Mouse (Mus musculus) lung, embryonic 15.5 days (tissue): ENCODE results near the gene Echs1. TPM values are rescaled to one million over a fixed set of nuclear protein-coding genes. Genes with fewer than 3 reads are reported as not detected.
"Not testable (repeated sequence)": the region's sequence is repeated elsewhere in the genome, so short reads cannot be mapped to it uniquely, and the experiment has no call there.

ENCODE experiments used
- ATAC-seq: fragments of 200-750 bp; cut with Nextera tagmentation; 2 replicates; pipeline ENCODE4 v1.8.0; 2017; ENCODE audit warnings: moderate number of reproducible peaks, borderline replicate concordance; ENCODE audit not compliant: low FRiP score, low TSS enrichment; ENCODE audit errors: extremely low read depth
- H3K27ac ChIP-seq: fragments of 300-500 bp; sonication (generic); 2 replicates; pipeline ENCODE4 v1.5.1; 2015; ENCODE audit warnings: moderate library complexity, mild to moderate bottlenecking, inconsistent platforms
- H3K27me3 ChIP-seq: fragments of 300-500 bp; sonication (generic); 2 replicates; pipeline ENCODE4 v1.6.1; 2015; ENCODE audit warnings: inconsistent platforms
- H3K36me3 ChIP-seq: fragments of 300-500 bp; sonication (generic); 2 replicates; pipeline ENCODE4 v1.6.1; 2015; ENCODE audit warnings: inconsistent platforms
- H3K4me1 ChIP-seq: fragments of 300-500 bp; sonication (generic); 2 replicates; pipeline ENCODE4 v1.6.1; 2015; ENCODE audit warnings: inconsistent platforms
- H3K4me2 ChIP-seq: fragments of 300-500 bp; sonication (generic); 2 replicates; pipeline ENCODE4 v1.6.1; 2015; ENCODE audit warnings: inconsistent platforms, mild to moderate bottlenecking, moderate library complexity
- H3K4me3 ChIP-seq: fragments of 300-500 bp; sonication (generic); 2 replicates; pipeline ENCODE4 v1.5.1; 2015; ENCODE audit warnings: mild to moderate bottlenecking, inconsistent platforms
- H3K9ac ChIP-seq: fragments of 300-500 bp; sonication (generic); 2 replicates; pipeline ENCODE4 v1.6.1; 2015; ENCODE audit warnings: inconsistent platforms
- H3K9me3 ChIP-seq: fragments of 300-500 bp; sonication (generic); 2 replicates; pipeline ENCODE4 v1.6.1; 2016; ENCODE audit warnings: inconsistent platforms
- WGBS: fragments of 180-500 bp; shearing (Covaris S2); methylation state at CpG from one replicate; pipeline ENCODE4 v1.1.7; 2015; 5-methylcytosine and 5-hydroxymethylcytosine counted together
- polyA plus RNA-seq: library from polyadenylated mRNA; unstranded; fragments of >200 nt; fragmentation: Nextera tagmentation; extraction: Ambion mirVana; gene quantifications from 2 replicates; pipeline ENCODE4 v1.2.1, GENCODE M21; 2015

Echs1 gene
- polyA plus RNA-seq, 1 experiment from 2014 or later, result 147 TPM

- H3K9ac ChIP-seq, H3K9me3 ChIP-seq, H3K4me3 ChIP-seq, H3K27ac ChIP-seq, H3K4me1 ChIP-seq, ATAC-seq, H3K27me3 ChIP-seq, H3K4me2 ChIP-seq: not testable (repeated sequence)
- 93% methylated on average over 7 of the region's 7 CpGs for WGBS
- H3K36me3 ChIP-seq, result peaks cover 11% of the 10 kb centered on the region; the same call in 1 of the 2 replicates
Measured at GRCm38 (mm10) chr7:140134033-140134432, 17.8 kb upstream of the Echs1 start.

DNA sequence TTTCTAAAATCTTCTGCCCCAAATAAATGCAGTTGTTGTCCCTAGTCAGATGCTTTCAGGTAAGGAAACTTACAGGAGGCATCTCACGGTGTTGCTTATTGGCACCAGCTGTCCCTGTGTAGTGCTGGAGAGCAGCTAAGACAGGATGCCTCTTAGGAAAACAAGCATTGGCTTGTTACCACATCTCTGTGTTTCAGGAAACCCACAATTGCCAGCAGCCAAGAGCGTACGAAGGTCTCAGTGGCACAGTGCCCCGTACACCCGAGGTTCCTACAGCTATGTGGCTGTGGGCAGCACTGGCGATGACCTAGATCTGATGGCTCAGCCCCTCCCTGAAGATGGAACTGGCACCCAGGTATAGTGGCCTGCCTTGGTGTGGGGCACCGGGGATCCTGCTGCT is 15.9 kb upstream of the Echs1 start:
- peaks cover 11% of the 10 kb centered on the region; the same call in 1 of the 2 replicates for H3K36me3 ChIP-seq
- H3K4me3 ChIP-seq, H3K9me3 ChIP-seq, ATAC-seq, H3K27ac ChIP-seq, H3K4me1 ChIP-seq, H3K4me2 ChIP-seq, H3K9ac ChIP-seq, H3K27me3 ChIP-seq: not testable (repeated sequence)
- 91% methylated on average over 7 of the region's 7 CpGs for WGBS

GRCm38 (mm10) chr7:140127911-140128310 is 11.6 kb upstream of the Echs1 start:
- Histone ChIP-seq H3K9ac (no peak overlapping the region), H3K9me3 (no peaks in the 10 kb centered on the region), H3K36me3 (peaks cover 11% of the 10 kb centered on the region; the same call in 1 of the 2 replicates), H3K4me2 (no peak overlapping the region), H3K27me3 (no peaks in the 10 kb centered on the region), H3K27ac (no peak overlapping the region), H3K4me1 (peaks cover 12% of the 10 kb centered on the region), H3K4me3 (no peak overlapping the region)
- no peak for ATAC-seq
- 79% methylated on average over 2 of the region's 2 CpGs for WGBS

GRCm38 (mm10) chr7:140126934-140127333 is 10.7 kb upstream of the Echs1 start:
- Histone ChIP-seq H3K27me3 (no peaks in the 10 kb centered on the region), H3K9me3 (no peaks in the 10 kb centered on the region), H3K4me2 (peak overlapping the region; percentile 18), H3K27ac (no peak overlapping the region), H3K4me1 (peaks cover 12% of the 10 kb centered on the region), H3K4me3 (peak overlapping the region; percentile 3; the same call in 1 of the 2 replicates), H3K9ac (no peak overlapping the region), H3K36me3 (peaks cover 11% of the 10 kb centered on the region; the same call in 1 of the 2 replicates)
- 82% methylated on average over 3 of the region's 3 CpGs for WGBS
- ATAC-seq, result no peak

GRCm38 (mm10) chr7:140126022-140126350 is 9.7 kb upstream of the Echs1 start:
- Histone ChIP-seq H3K4me1 (peaks cover 12% of the 10 kb centered on the region), H3K27me3 (no peaks in the 10 kb centered on the region), H3K4me3 (peak overlapping the region; percentile 67), H3K27ac (peak overlapping the region; percentile 57), H3K4me2 (peak overlapping the region; percentile 68), H3K36me3 (peaks cover 11% of the 10 kb centered on the region; the same call in 1 of the 2 replicates), H3K9ac (peak overlapping the region; percentile 69), H3K9me3 (no peaks in the 10 kb centered on the region)
- 5% methylated on average over 5 of the region's 5 CpGs for WGBS
- ATAC-seq, result no peak; the same call in 1 of the 2 replicates

DNA sequence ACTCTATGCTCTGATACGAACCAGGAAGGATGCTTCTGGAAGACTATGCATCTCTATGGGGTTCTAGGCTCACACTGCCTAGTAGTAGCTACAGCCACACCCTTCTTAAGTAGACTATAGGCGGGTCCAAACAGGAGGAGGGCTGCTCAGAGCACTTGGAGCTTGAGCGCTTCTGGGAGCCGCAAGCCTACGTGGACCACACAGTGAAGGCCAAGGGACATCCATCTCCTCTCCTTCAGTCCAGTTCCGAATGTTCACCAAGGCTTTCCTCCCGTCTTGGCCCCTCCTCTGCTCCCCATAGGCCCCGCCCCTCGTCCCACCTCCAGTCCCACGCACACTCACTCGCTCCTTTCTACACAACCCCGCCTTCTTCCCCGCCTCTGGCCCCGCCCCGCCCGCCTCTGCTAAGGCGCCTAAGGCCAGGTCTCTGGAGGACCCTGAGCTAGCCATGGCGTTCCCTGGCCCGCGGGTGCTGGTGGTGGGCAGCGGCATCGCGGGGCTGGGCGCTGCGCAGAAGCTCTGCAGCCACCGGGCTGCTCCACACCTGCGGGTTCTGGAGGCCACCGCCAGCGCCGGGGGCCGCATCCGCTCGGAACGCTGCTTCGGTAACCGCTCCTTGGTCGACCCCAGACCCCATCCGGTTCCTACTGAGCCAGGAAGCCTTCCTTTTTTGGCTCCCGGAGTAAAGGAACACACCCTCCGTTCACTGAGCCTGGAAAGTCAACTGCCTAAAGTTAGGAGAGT is 9.2 kb upstream of the Echs1 start:
- Histone ChIP-seq H3K36me3 (peaks cover 8% of the 10 kb centered on the region; the same call in 1 of the 2 replicates), H3K4me2 (peak overlapping the region; percentile 68), H3K4me1 (peaks cover 12% of the 10 kb centered on the region), H3K27me3 (no peaks in the 10 kb centered on the region), H3K27ac (peak overlapping the region; percentile 57), H3K4me3 (peak overlapping the region; percentile 67), H3K9ac (peak overlapping the region; percentile 69), H3K9me3 (no peaks in the 10 kb centered on the region)
- ATAC-seq, result peak; percentile 98
- WGBS, result 2% methylated on average over 40 of the region's 40 CpGs

DNA sequence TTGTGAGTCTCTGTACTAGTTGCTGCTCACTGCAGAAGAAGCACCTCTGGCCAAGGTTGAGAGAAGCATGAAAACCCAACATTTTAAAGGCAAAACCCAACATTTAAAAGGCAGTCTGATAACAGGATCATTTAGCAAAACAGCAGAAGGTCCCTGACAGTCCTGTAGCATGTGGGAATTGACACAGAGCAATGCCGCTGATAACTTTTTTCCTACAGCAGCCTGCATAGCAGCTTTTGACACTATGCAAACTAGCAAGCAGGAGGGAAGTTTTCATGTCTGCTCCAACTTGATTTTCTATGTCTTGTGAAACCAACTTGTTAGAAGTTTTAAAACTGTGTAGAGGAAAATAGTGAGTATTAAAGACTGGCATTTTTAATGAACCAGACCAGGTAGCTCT is 8.1 kb upstream of the Echs1 start:
- Histone ChIP-seq H3K4me1 (peaks cover 12% of the 10 kb centered on the region), H3K9ac (no peak overlapping the region), H3K36me3 (no peaks in the 10 kb centered on the region), H3K4me2 (no peak overlapping the region), H3K4me3 (no peak overlapping the region), H3K27me3 (no peaks in the 10 kb centered on the region), H3K9me3 (no peaks in the 10 kb centered on the region), H3K27ac (no peak overlapping the region)
- no peak for ATAC-seq
- 84% methylated on average over 1 of the region's 1 CpGs for WGBS

DNA sequence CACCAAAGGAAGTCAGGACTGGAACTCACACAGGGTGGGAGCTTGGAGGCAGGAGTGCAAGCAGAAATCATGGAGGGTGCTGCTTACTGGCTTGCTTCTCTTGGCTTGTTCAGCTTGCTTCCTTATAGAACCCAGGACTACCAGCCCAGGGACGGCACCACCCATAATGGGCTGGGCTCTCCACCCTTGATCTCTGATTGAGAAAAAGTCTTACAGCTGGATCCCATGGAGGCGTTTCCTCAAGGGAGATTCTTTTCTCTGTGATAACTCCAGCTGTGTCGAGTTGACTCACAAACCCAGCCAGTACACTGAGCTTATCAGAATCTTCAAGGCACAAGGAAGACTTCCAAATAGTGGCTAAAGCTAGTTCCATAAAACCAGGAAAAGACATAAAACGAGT is 6.5 kb upstream of the Echs1 start:
- Histone ChIP-seq H3K4me3 (no peak overlapping the region), H3K4me2 (no peak overlapping the region), H3K27me3 (no peaks in the 10 kb centered on the region), H3K9me3 (no peaks in the 10 kb centered on the region), H3K27ac (no peak overlapping the region), H3K36me3 (no peaks in the 10 kb centered on the region), H3K4me1 (peaks cover 12% of the 10 kb centered on the region), H3K9ac (no peak overlapping the region)
- 31% methylated on average over 4 of the region's 4 CpGs for WGBS
- ATAC-seq, result no peak

DNA sequence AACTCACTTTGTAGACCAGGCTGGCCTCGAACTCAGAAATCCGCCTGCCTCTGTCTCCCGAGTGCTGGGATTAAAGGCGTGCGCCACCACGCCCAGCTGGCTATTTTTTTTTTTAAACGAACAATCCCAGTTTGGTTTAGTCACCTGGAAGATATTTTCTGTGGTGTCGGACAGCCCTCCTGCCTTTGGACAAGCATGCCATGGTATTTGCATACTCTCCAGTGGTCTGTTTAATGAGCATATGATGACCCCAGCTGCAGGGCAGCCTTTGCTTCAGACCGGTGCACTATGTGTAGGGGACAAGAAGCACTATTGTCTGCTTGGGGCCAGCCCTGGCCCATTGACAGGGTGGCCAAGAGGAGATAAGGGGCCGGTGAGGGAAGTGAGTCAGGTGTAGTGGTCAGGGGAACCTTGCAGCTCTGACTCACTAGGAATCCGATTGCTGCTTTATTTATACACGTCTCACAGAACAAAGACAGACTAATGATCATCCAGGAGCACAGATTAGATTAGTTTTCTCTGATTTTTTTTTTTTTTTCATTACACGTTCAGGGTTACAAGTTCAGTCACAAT is 5.1 kb upstream of the Echs1 start:
- Histone ChIP-seq H3K9ac (no peak overlapping the region), H3K4me1 (peaks cover 4% of the 10 kb centered on the region; the same call in 1 of the 2 replicates), H3K4me3 (no peak overlapping the region), H3K27ac (no peak overlapping the region), H3K27me3 (no peaks in the 10 kb centered on the region), H3K36me3 (no peaks in the 10 kb centered on the region), H3K4me2 (no peak overlapping the region), H3K9me3 (no peaks in the 10 kb centered on the region)
- no peak for ATAC-seq
- WGBS, result 61% methylated on average over 13 of the region's 13 CpGs

GRCm38 (mm10) chr7:140120484-140120883 is 4.2 kb upstream of the Echs1 start:
- Histone ChIP-seq H3K27ac (no peak overlapping the region), H3K4me1 (peaks cover 4% of the 10 kb centered on the region; the same call in 1 of the 2 replicates), H3K27me3 (no peaks in the 10 kb centered on the region), H3K4me3 (no peak overlapping the region), H3K4me2 (no peak overlapping the region), H3K9ac (no peak overlapping the region), H3K9me3 (no peaks in the 10 kb centered on the region), H3K36me3 (no peaks in the 10 kb centered on the region)
- ATAC-seq, result no peak
- WGBS, result 86% methylated on average over 2 of the region's 2 CpGs

DNA sequence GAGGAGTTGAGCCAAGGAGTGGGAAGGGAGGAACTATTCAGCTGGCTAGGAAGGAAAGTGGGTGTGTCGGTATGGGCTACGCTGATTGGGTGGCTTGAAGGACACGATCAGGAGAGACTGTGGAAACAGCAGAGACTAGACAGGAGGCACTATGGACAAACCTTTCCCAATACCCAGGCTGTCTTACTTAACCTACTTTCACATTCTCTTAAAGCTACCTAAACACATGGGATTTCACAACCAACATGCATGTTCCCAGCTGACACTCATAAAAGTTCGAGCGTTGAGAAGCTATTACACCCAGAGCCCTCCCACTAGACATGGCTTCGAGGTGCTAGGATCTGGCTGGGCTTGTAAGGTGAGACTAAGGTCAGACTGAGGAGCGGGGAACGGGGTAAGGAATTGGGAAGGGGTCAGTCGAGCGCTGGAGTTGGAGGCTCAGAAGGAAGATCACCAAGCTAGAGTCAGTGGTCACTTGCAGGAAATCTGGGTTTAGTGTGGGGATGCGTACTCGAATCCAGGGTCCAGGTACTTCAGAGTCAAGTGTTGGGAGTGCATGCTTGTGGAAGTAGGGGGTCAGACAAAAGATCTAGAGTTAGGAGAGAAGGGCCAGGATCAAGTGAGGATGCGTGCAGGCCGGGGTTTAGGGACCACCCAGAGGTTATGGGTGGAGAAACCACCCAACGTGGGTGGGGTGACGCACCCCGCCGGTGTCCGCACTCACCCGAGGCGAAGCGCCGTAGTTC is 520 bp downstream of the Echs1 start, which contains the start of gene Paox:
TSS of gene Paox (plus strand) at position 217 of the 746 bp plus-strand sequence.
- Histone ChIP-seq H3K36me3 (peaks cover 20% of the 10 kb centered on the region; the same call in 1 of the 2 replicates), H3K4me3 (peak within 1 kb of the TSS; percentile 74), H3K27ac (peak within 1 kb of the TSS; percentile 88), H3K27me3 (no peaks in the 10 kb centered on the region), H3K4me1 (0 out of 2 replicates have a peak, but pooled peaks cover 2% of the 10 kb centered on the region), H3K4me2 (peak within 1 kb of the TSS; percentile 70), H3K9ac (peak within 1 kb of the TSS; percentile 86), H3K9me3 (no peaks in the 10 kb centered on the region)
- whole genome bisulfite sequencing, result under 1% methylated on average over 23 of the region's 23 CpGs
- peak; percentile 83 for ATAC-seq
